9 mouse cellular contexts compared by ENCODE assay signal in genomic region chr15:98933004-98933671, GRCm38 (mm10). TPM values are rescaled to one million over a fixed set of nuclear protein-coding genes. Genes with fewer than 3 reads are reported as not detected.
DNase-seq lines count a peak whose midpoint lies in the region; ATAC-seq and TF ChIP-seq lines count a peak whose summit lies in the region.
"Not testable (repeated sequence)": the region's sequence is repeated elsewhere in the genome, so short reads cannot be mapped to it uniquely, and the experiment has no call there.
"Had no signal": no experiment of that assay in that cellular context is flagged by ENCODE, and none has a peak within 500 bp of the region (broad histone marks: within the 10 kb centered on the region; RNA-seq: fewer than 3 reads in every experiment).

No protein-coding gene starts in this region.

- peak overlapping the region; percentile 89 for H3K4me2 ChIP-seq in forebrain, embryonic 13.5 days
- peak overlapping the region; percentile 83 for H3K4me2 ChIP-seq in kidney, postnatal 0 days (ENCODE audit: low read length)
- peak overlapping the region; percentile 98 for H3K4me2 ChIP-seq in neural tube, embryonic 13.5 days

- H3K4me1 ChIP-seq in forebrain, embryonic 13.5 days: peaks cover 35% of the 10 kb centered on the region
- H3K4me1 ChIP-seq in kidney, postnatal 0 days (replicated peaks; ENCODE audit: insufficient read depth, low read length); lung, adult 2 months (ENCODE audit: control insufficient read depth, insufficient read depth, low read length): not testable (repeated sequence)
- peaks cover 37% of the 10 kb centered on the region for H3K4me1 ChIP-seq in neural tube, embryonic 13.5 days (replicated peaks)

- H3K9me3 ChIP-seq in forebrain, embryonic 13.5 days (replicated peaks); kidney, postnatal 0 days (replicated peaks; ENCODE audit: low read length); neural tube, embryonic 13.5 days: not testable (repeated sequence)

- not testable (repeated sequence) for TF ChIP-seq CTCF in kidney, postnatal 0 days (IDR thresholded peaks at IDR 0.05; ENCODE audit: low read depth); lung, adult 2 months (IDR thresholded peaks at IDR 0.05; ENCODE audit: insufficient read depth, low read length)

- peak overlapping the region; percentile 99 for H3K27ac ChIP-seq in forebrain, embryonic 13.5 days
- 0 out of 2 replicates have a peak overlapping the region, but pooled peaks have one; percentile 95 for H3K27ac ChIP-seq in kidney, postnatal 0 days
- peak overlapping the region; percentile 97 for H3K27ac ChIP-seq in neural tube, embryonic 13.5 days (replicated peaks)

- peak overlapping the region; percentile 94 for H3K9ac ChIP-seq in forebrain, embryonic 13.5 days
- H3K9ac ChIP-seq in kidney, postnatal 0 days (ENCODE audit: low read depth, low read length): peak overlapping the region; percentile 86
- H3K9ac ChIP-seq in neural tube, embryonic 13.5 days: peak overlapping the region; percentile 93

- intact Hi-C loops in heart, postnatal 36 days (cut with DNase I): not testable (repeated sequence)

- WGBS in forebrain, embryonic 13.5 days: 12% methylated on average over 8 of the region's 9 CpGs
- WGBS in kidney, postnatal 0 days: 4% methylated on average over 8 of the region's 9 CpGs
- WGBS in lung, adult 2 months: 3% methylated on average over 8 of the region's 9 CpGs
- WGBS in neural tube, embryonic 13.5 days: 11% methylated on average over 8 of the region's 9 CpGs

- peak overlapping the region; percentile 73 for H3K4me3 ChIP-seq in forebrain, embryonic 13.5 days
- peak overlapping the region; percentile 79 for H3K4me3 ChIP-seq in kidney, postnatal 0 days (replicated peaks; ENCODE audit: low read depth, low read length)
- H3K4me3 ChIP-seq in lung, adult 2 months (replicated peaks; ENCODE audit: extremely low read depth, low read depth, low read length): peak overlapping the region; percentile 84
- peak overlapping the region; percentile 62 for H3K4me3 ChIP-seq in neural tube, embryonic 13.5 days

- peak; percentile 56 for DNase-seq in R1 (ENCODE audit: low read depth, low spot score)
- DNase-seq in cerebellum, postnatal 25 days: peak; percentile 64 to 65
- peak; percentile 10 to 35 for DNase-seq in heart, postnatal 36 days
- not testable (repeated sequence) for DNase-seq in kidney, postnatal 0 days (ENCODE audit: low spot score); lung, adult 2 months
- DNase-seq in thymus, postnatal 4 days: peak; percentile 41

- not testable (repeated sequence) for H3K27me3 ChIP-seq in forebrain, embryonic 13.5 days; kidney, postnatal 0 days (ENCODE audit: insufficient read depth, low read length); neural tube, embryonic 13.5 days

- 0 out of 2 replicates have a peak, but pooled peaks have one; percentile 5 for ATAC-seq in forebrain, embryonic 13.5 days
- ATAC-seq in kidney, postnatal 0 days (replicated peaks; ENCODE audit: low FRiP score, low read depth): not testable (repeated sequence)
- ATAC-seq in neural tube, embryonic 13.5 days (ENCODE audit: low read depth): 0 out of 2 replicates have a peak, but pooled peaks have one; percentile 21

- TF ChIP-seq POLR2A in lung, adult 2 months (IDR thresholded peaks at IDR 0.05; ENCODE audit: borderline replicate concordance, extremely low read depth, low read depth, low read length): not testable (repeated sequence)

- H3K36me3 ChIP-seq in forebrain, embryonic 13.5 days (ENCODE audit: poor library complexity, severe bottlenecking): peaks cover 14% of the 10 kb centered on the region
- peaks cover 13% of the 10 kb centered on the region for H3K36me3 ChIP-seq in kidney, postnatal 0 days (ENCODE audit: insufficient read depth, low read length)
- H3K36me3 ChIP-seq in neural tube, embryonic 13.5 days: peaks cover 11% of the 10 kb centered on the region

RNA-seq across cellular contexts. Expression of gene Tuba1b, which starts 1.2 kb away (rescaled TPM):
- polyA plus RNA-seq in forebrain, embryonic 13.5 days (2015; fragmentation: Nextera tagmentation; extraction: Ambion mirVana): 1,607 and 1,715 TPM in 2 replicates
- 100 to 1,000 TPM; 130 to 145 TPM for total RNA-seq in heart, postnatal 36 days (2021)
- 903 and 1,010 TPM in 2 replicates for polyA plus RNA-seq in kidney, postnatal 0 days (2015; fragmentation: Nextera tagmentation; extraction: Ambion mirVana)
- polyA plus RNA-seq in lung, adult 2 months (2012; rRNA removed): 1,081 and 1,265 TPM in 2 replicates
- 1,062 and 1,121 TPM in 2 replicates for polyA plus RNA-seq in neural tube, embryonic 13.5 days (2015; fragmentation: Nextera tagmentation; extraction: Ambion mirVana)

RNA-seq across cellular contexts. Expression of gene Lmbr1l, which starts 15.1 kb away (rescaled TPM):
- polyA plus RNA-seq in forebrain, embryonic 13.5 days (2015; fragmentation: Nextera tagmentation; extraction: Ambion mirVana): 39.8 and 47.1 TPM in 2 replicates
- total RNA-seq in heart, postnatal 36 days (2021): 10 to 100 TPM; 15.0 TPM
- polyA plus RNA-seq in kidney, postnatal 0 days (2015; fragmentation: Nextera tagmentation; extraction: Ambion mirVana): 11.6 and 13.0 TPM in 2 replicates
- polyA plus RNA-seq in lung, adult 2 months (2012; rRNA removed): 56.0 and 72.1 TPM in 2 replicates
- polyA plus RNA-seq in neural tube, embryonic 13.5 days (2015; fragmentation: Nextera tagmentation; extraction: Ambion mirVana): 34.9 and 39.0 TPM in 2 replicates

RNA-seq across cellular contexts. Expression of gene Gm49450, which starts 20.2 kb away (rescaled TPM):
- not detected in 2 replicates for polyA plus RNA-seq in forebrain, embryonic 13.5 days (2015; fragmentation: Nextera tagmentation; extraction: Ambion mirVana)
- total RNA-seq in heart, postnatal 36 days (2021): not detected
- not detected in 2 replicates for polyA plus RNA-seq in kidney, postnatal 0 days (2015; fragmentation: Nextera tagmentation; extraction: Ambion mirVana)
- polyA plus RNA-seq in lung, adult 2 months (2012; rRNA removed): 0.17 and 298 TPM in 2 replicates
- not detected in 2 replicates for polyA plus RNA-seq in neural tube, embryonic 13.5 days (2015; fragmentation: Nextera tagmentation; extraction: Ambion mirVana)
- total RNA-seq: left cerebral cortex, postnatal 36 days had no signal

RNA-seq across cellular contexts. Expression of gene Tuba1a, which starts 20.4 kb away (rescaled TPM):
- 10,586 and 11,102 TPM in 2 replicates for polyA plus RNA-seq in forebrain, embryonic 13.5 days (2015; fragmentation: Nextera tagmentation; extraction: Ambion mirVana)
- 10 to 100 TPM; 73.0 to 74.5 TPM for total RNA-seq in heart, postnatal 36 days (2021)
- 460 and 537 TPM in 2 replicates for polyA plus RNA-seq in kidney, postnatal 0 days (2015; fragmentation: Nextera tagmentation; extraction: Ambion mirVana)
- polyA plus RNA-seq in lung, adult 2 months (2012; rRNA removed): 617 and 959 TPM in 2 replicates
- 13,124 and 14,228 TPM in 2 replicates for polyA plus RNA-seq in neural tube, embryonic 13.5 days (2015; fragmentation: Nextera tagmentation; extraction: Ambion mirVana)

RNA-seq across cellular contexts. Expression of gene Dhh, which starts 34.8 kb away (rescaled TPM):
- polyA plus RNA-seq in forebrain, embryonic 13.5 days (2015; fragmentation: Nextera tagmentation; extraction: Ambion mirVana): 0.22 and 0.28 TPM in 2 replicates
- total RNA-seq in heart, postnatal 36 days (2021): 1 to 10 TPM; 1.7 to 1.9 TPM
- polyA plus RNA-seq in kidney, postnatal 0 days (2015; fragmentation: Nextera tagmentation; extraction: Ambion mirVana): 2.6 and 2.9 TPM in 2 replicates
- polyA plus RNA-seq in lung, adult 2 months (2012; rRNA removed): 2.5 and 2.8 TPM in 2 replicates
- polyA plus RNA-seq in neural tube, embryonic 13.5 days (2015; fragmentation: Nextera tagmentation; extraction: Ambion mirVana): 3.1 and 4.3 TPM in 2 replicates
